Mouse (Mus musculus) liver (tissue): ENCODE results near the gene Hk3.

Source experiments
- DNase-seq: peaks from one replicate; pipeline ENCODE4 v3.0.0-alpha.2; 2020; ENCODE audit warnings: mixed read lengths

Gene Hk3

DNA sequence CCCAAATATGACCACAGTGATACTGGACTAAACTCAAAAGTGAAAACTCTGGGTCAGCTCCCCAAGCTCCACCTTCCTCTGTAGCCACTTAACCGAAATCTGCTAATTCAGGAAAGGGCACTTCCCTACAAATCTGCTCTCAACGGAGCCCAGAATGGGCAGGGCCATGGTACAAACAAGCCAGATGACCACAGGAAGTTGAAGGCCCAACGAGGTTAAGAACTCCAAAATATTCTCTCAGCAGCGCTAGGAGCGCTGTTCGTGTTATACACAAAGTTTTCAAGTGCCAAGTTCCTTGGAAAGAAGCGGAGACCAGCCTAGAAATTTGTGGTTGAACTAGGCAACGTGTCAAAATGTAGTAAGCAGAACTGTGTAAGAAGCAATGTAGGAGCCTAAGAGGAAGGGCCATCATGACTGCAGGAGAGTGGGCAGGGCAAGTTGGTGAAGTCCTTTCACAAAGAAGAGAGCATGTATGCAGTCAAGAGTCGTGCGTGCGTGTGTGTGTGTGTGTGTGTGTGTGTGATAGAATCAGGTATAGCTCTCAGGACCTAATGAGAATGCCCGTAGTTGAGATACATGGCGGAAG is at the start of gene Hk3:
Gene Hk3 (minus strand): TSS at position 192 of the 586 bp plus-strand sequence.
- DNase-seq = no peak

GRCm38 (mm10) chr13:55069719-55070118 is 48.5 kb upstream of the Hk3 start:
- DNase-seq = no peak

DNA sequence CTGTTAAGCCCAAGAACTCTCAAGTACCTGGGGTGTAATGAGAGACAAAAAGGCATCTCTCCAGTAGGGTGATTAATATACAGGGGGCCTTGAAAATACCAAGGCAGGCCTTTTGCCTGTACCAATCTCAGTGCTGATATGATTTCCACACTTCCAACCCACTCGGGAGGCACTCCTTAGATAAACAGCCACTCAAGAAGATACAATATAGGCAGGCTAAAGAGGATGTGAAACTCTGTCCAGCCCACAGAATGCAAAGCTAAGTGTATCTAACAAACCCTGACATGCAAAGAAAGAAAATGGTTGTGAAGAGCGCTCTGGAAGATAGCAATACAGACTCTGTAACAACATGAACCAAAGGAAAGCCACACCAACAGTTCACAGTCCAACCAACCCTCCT is 42.1 kb upstream of the Hk3 start:
- DNase-seq = no peak

DNA sequence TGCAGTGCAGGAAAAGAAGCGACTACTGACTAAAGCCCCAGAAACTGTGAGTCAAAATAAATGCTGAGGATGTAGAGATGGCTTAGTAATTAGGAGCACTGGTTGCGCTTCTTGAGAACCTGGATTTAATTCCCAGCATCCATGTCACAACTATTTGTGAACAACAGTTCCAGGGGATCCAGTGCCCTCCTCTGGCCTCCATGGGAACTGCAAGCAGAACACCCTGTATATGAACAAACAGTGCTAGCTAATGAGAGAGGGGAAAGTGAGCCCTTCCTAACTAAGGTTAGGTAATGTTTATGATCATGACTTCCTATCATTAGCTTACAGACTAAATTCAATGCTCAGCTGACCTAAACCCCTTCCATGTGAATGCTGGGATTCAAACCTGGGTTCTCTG is 36.9 kb upstream of the Hk3 start:
- DNase-seq = peak; percentile 34

DNA sequence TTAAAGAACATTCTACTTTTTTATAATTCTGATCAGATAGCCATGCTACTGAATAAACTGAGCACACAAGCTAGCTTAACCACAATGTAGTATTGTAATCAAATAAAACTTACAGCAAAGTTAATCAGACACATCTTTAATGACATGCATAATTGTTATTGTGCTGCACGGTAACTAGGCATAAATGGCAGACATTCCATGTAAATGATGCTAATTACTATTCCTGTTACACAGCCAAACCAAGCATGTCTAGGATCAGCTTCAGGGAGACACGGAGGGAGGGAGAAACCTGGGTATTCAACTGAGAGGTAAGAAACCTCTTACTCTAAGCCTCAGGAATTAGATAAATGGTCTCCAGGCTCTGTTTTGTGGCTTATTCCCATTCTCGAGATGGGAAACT is 26.5 kb upstream of the Hk3 start:
- no peak for DNase-seq

- DNase-seq = no peak
These were observed 18.8 kb upstream of the Hk3 start for GRCm38 (mm10) chr13:55040016-55040415.

- DNase-seq = no peak
These were observed 3.0 kb upstream of the Hk3 start for GRCm38 (mm10) chr13:55024215-55024614.

DNA sequence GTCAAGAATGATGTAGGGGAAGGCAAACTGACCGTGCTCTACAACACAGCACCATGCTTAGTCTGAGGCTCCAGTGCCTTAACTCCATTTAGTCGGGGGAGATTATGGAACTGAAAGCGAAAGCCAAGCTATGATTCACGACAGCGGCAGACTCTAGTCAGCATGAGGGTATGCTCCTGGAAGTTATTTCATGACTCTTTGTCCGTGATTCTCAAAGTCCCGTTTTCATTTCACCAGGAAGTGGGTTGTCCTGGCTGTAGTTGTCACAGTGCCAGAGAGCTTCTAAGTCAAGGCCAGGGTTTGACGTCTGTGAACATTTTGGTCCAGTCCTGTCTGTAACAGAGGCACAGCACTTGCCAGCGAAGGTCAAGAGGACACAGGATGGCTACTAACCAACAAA is 1.5 kb upstream of the Hk3 start:
- DNase-seq = no peak

GRCm38 (mm10) chr13:55022256-55022655 is 1.1 kb upstream of the Hk3 start:
- DNase-seq = no peak

DNA sequence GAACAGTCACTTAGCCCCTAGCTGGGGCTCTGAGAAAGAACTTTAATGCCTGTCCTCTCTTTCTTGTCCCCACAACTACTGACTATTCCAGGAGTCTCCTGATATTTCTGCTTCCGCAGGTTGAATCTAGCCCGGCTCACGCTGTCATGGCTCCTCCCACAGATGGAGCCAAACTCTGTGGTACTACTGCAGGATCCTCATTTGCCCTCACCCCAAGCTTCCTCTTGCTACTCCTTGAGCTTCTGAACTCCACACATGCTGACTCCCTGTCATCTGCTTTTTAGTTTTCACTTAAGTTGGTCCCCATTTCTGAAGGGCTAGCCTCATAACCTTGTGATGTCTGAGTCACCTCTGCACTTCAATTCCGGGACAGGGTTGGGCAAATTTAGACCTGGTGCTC is 1.1 kb downstream of the Hk3 start:
- DNase-seq = no peak

DNA sequence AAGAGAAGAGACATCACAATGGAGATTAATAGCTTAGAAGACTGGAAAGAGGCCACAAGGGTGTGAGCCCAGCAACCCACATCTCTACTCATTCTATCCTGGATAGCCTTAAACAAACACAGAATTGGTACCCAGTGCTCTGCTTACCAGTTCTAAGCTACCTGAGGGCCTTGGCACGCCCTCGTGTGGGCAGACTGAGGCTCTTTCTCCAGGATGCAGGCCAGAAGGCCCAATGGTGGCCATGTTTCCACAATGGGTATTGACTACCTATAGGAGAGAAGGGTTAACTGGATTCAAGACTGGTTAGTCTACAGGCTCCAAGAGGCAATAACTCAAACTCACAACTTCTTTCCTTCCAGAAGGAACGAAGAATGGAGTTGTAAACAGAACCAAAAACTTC is 2.0 kb downstream of the Hk3 start:
- DNase-seq = no peak

DNA sequence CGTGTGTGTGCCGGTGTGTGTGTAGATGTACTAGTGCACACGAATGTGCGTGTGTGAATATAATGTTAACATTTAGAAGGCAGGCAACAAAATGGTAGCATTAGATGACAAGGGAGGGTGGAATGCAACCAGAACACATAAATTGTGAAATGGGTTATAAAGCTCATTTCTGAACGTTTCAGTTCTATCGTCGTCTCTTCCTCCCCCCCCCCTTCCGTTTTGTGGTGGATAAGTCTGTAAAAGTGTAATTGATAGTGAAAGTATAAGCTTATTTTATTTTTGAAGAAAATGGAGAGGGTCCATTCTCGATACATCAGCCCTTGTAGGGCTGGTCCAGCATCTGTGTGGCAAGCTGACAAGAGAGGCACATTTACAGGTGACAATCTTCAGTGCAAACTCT is 2.5 kb downstream of the Hk3 start:
- DNase-seq = no peak

DNA sequence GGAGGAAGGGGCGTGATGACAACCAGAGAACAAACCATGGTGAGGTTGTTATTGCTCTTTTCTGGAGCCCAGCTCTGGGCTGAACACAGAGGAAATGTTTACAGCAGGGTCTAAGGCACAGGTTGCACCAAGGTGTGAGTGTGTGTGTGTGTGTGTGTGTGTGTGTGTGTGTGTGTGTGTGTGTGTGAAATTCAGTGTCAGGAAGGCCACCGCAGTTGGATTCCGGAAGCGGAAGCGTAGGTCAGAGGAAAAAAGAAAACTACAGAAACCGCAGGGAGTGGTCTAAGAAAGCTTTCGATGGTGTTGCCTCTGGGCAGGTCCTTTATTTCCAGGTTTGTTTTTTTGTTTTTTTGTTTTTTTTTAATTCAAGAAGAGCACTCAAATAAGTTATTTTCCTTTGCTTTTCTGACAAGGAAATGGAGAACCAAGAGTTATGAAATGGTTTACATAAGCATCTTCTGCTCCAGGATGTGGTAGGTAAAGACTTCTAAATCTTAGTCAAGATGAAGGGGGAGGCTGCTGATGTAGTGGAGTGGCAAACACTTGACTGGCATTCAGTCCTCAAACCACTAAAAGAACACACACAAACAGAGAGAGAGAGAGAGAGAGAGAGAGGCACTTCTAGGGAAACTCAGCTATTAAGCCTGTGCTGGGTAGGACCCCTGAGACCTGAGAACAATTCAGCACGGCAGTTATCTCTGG is 3.1 kb downstream of the Hk3 start:
- no peak for DNase-seq

DNA sequence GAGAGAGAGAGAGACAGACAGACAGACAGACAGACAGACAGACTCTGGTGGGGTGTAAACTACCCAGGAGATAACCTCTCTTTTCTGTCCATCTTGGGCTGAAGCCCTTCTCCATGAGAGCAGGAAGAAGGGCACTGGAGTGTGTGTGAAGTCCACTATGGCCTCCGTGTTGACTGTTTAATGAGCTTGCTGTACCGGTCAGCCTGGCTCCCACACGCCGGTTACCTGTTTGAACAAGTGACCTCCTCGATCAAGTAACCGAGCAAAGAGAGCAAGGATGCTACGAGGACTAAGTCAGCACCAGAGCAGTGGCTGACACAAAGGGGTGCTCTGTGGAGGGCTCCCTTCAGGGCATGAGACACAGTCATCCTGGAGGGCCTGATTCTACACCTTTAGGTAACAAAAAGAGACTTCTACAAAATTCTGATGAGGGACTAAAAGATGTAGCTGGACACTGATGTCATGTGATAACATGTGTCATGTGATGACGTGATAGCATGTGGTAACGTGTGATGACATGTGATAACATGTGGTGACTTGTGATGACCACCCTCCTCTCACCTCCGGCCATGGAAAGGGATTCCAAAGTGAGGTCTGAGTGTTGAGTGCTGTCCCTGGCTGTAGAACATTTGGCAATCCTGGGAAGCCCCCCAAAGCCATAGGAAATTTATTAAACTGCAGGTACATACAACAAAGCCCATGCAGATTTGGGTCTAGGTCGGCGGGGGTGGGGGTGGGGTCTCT is 3.9 kb downstream of the Hk3 start:
- no peak for DNase-seq

DNA sequence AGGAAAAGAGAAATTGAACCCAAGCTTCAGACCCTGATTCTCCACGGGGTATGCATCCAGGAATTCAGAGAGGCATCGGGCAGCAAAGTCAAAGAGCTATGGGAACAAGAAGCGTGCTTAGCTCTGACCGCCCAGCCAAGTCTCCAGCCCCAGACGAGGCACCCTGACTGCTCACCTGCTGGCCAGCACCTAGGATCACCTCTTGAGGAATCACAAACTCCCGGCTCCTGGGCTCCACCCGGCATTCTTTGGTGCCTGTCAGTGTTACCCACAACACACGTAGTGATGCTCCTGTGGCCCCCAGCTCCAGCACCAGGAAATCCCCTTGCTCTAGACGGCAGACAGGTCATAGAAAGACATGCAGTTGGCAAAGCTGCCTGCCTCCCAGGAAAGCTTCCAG is 6.7 kb downstream of the Hk3 start:
- no peak for DNase-seq

DNA sequence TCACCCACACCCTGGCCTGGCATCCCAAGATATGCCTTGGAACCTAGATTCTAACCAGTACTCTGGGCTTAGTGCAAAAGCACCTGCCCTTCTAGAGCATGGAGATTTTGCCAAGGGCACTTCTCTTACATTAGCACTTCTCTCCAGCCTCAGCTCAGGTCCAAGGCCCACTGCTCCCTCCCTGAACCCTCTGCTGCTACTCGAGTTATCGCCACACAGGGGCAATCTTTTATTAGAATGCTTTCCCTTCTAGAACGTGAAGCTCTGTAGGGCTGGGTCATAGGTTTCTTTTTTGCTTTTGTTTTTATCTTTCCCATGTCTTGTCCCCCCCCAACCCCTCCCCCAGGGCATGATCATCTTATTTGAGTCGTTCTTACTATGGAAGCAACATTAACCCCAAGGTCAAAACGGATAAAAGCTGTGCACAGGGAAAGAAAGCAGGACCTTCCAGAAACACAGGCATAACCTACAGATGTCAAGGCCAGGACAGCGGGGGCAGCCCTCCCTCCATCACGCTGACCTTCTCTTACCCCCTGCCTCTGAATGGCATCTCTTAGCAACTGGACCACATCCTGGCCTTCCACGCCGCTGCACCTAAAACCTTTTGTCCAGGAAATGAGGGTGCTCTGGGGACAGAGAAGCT is 7.4 kb downstream of the Hk3 start:
- DNase-seq = no peak

DNA sequence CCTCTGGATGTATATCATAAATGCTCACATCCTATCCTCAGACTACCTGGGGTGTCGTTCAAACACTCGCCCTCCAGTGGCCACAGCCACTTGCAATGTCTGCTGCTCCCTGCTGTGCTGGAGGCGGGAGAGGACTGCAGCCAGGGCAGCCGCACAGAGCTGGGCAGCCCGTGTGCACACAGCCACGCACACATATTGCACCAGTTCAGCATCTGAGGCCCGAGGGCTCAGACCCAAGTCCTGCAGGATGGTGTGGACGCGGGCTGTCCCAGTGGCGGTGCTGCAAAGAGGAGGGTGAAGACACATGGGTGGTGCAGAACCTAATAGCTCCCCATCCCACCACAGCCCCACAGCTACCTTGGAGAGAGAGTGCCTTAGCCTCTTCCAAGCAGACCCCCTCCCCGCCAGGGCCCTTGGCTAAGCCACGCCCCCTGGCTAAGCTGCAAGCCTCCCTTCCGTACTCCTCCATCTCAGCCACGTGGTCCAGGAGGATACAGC is 9.2 kb downstream of the Hk3 start:
- DNase-seq = no peak

DNA sequence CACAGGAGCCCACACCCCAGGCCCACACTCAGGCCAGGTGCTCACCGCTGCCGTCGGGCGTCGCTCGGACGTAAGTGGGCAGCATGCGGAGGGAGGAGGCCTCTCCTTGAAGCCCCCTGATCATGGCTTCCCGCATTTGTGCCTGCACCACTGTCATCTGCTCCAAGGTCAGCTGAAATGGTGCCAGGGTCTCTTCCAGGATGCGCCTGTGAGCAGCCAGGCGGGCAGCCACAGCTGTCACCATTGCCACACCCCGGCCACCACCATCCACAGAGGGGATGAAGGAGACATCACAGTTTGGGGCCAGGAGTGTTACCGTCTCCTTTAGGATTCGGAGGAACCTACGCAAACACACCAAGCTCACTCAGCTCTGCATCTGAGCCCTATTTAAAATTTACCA is 10.1 kb downstream of the Hk3 start:
- DNase-seq = no peak

- DNase-seq = no peak
These were observed 12.6 kb downstream of the Hk3 start for GRCm38 (mm10) chr13:55008589-55008988.

GRCm38 (mm10) chr13:55006415-55006742 is 14.8 kb downstream of the Hk3 start:
- DNase-seq = no peak

GRCm38 (mm10) chr13:55005691-55006414 is 15.3 kb downstream of the Hk3 start:
- no peak for DNase-seq

DNA sequence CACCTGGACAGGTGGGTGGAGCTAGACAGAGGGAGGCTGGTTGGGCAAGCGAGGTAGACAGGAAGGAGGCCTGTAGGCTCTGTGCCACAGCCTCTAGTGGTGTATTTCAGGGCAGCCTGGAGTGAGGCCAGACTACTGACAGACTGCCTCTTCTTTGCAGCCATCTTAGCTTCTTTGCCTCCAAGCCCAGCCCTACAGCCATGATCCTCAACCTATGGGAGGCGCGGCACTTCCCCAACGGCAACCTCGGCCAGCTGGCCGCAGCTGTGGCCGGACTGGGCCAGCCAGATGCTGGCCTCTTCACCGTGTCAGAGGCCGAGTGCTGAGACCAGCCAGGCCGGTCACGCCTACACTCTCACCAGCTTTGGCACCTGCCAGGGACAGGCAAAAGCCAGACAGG is 16.5 kb downstream of the Hk3 start:
- no peak for DNase-seq

- no peak for DNase-seq
These were observed 19.1 kb downstream of the Hk3 start for GRCm38 (mm10) chr13:55002090-55002489.
